Mouse (Mus musculus): ENCODE results near the gene Erc2. TPM values are rescaled to one million over a fixed set of nuclear protein-coding genes. Genes with fewer than 3 reads are reported as not detected.
"Not testable (repeated sequence)": the region's sequence is repeated elsewhere in the genome, so short reads cannot be mapped to it uniquely, and the experiment has no call there.

Gene Erc2
- 1.3 and 1.9 TPM in 2 replicates for polyA plus RNA-seq (2015; fragmentation: Nextera tagmentation; extraction: Ambion mirVana)

DNA sequence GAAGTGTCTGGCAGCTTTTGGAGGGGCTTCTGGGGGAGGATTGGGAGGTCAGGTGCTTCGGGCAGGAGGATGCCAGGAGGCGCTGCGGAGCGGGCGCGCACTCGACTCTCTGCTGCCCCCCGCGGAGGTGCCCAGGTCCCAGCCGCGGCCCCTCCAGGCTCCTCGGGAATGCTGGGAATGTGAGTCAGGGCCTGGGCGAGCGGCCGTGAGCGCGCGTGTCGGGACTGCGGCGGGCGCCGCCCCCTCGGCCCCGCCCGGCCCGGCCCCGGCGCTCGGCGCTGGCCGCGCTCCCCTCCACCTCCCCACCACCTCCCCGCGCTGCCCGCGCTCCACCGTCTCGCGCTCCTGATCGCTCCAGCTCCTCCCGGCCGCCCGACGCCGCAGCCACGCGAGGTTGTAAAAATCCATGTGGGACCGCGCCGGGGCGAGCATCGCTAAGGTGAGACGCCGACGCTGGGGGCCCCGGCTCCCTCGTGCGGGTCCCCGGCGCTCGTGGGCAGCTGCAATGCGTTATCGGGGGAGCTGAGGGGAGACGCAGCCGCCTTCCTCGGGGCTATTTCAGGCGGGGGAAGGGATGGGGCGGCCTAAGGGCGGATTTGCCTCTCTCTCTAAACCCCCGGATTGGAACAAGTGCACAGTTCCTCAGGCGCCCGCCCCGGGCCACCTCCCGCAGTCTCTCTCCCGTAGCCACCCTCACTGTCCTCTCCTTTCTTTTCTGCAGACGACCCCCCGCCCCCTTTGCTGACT is at the start of gene Erc2:
TSS of gene Erc2 (plus strand) at position 253 of the 747 bp plus-strand sequence.
- WGBS (ENCODE audit: insufficient replicate concordance), result 1% methylated on average over 77 of the region's 78 CpGs
- H3K36me3 ChIP-seq (replicated peaks), result no peaks in the 10 kb centered on the region
- peak within 1 kb of the TSS; percentile 51 for H3K4me3 ChIP-seq (replicated peaks)
- no peak within 1 kb of the TSS; the same call in 1 of the 2 replicates for H3K9ac ChIP-seq
- H3K27ac ChIP-seq (replicated peaks), result no peak within 1 kb of the TSS
- 0 out of 2 replicates have a peak, but pooled peaks cover 3% of the 10 kb centered on the region for H3K4me1 ChIP-seq (replicated peaks)
- peaks cover 40% of the 10 kb centered on the region for H3K27me3 ChIP-seq
- peak; percentile 61; the same call in 1 of the 2 replicates for ATAC-seq (ENCODE audit: insufficient read depth)
- no peaks in the 10 kb centered on the region for H3K9me3 ChIP-seq (replicated peaks)
- peak within 1 kb of the TSS; percentile 64 for H3K4me2 ChIP-seq

DNA sequence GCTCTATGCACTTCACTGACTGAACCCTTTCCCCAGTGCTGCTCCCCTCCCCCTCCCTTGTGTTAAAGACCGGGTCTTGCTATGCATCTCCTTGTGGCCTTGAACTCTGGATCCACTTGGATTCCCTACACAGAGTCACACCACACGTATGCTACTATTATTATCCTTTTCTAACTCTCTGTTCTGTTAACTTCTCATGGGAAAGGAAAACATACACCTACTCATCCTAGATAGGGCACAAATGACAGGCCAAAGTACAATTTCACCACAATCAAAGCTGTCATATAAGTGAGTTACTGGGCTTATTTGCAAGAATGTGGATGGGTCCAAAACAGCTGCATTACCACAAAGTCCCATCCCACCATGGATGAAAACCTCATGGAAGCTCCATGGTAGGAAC is 43.8 kb upstream of the Erc2 start:
- Histone ChIP-seq H3K27me3 (no peaks in the 10 kb centered on the region), H3K27ac (replicated peaks) (no peak overlapping the region), H3K4me2 (no peak overlapping the region), H3K9ac (no peak overlapping the region), H3K4me1 (replicated peaks) (no peaks in the 10 kb centered on the region), H3K4me3 (replicated peaks) (no peak overlapping the region), H3K36me3 (replicated peaks) (no peaks in the 10 kb centered on the region), H3K9me3 (replicated peaks) (no peaks in the 10 kb centered on the region)
- no peak for ATAC-seq (ENCODE audit: insufficient read depth)
- WGBS (ENCODE audit: insufficient replicate concordance), result 51% methylated on average over 2 of the region's 2 CpGs

DNA sequence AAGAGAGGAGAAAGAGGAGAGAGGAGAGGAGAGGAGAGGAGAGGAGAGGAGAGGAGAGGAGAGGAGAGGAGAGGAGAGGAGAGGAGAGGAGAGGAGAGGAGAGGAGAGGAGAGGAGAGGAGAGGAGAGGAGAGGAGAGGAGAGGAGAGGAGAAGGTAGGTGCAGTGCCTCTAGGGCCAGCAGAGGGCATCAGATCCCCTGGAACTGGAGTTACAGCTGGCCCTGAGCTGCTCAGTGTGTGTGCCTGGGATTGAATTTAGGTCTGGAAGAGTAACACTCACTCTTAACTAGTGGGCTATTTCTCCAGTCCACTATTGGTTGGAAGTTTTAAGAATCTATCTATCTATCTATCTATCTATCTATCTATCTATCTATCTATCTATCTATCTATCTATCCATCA is 32.6 kb upstream of the Erc2 start:
- not testable (repeated sequence) for H3K4me2 ChIP-seq; H3K36me3 ChIP-seq (replicated peaks); H3K9me3 ChIP-seq (replicated peaks); H3K27ac ChIP-seq (replicated peaks); H3K4me1 ChIP-seq (replicated peaks); H3K4me3 ChIP-seq (replicated peaks); H3K9ac ChIP-seq; H3K27me3 ChIP-seq; ATAC-seq (ENCODE audit: insufficient read depth)

DNA sequence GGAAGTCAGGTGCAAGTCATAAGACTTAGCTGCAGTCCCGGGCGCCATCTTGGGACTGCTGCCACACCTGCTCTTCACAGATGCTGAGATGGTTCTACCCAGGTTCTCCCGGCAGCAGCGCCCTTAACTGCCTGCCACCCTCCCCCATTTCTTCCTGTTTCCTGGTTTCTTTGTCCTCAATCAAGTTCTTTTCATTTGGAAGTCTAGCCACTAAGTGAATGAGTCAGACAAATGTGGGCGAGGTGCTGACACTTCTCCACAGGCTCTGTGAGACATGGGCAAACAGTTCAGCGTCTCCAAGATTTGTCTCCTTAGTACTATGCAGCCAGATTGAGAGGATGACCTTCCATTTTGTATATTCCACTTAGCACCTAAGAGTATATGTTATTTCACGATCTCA is 30.1 kb upstream of the Erc2 start:
- Histone ChIP-seq H3K9ac (no peak overlapping the region), H3K36me3 (replicated peaks) (no peaks in the 10 kb centered on the region), H3K4me3 (replicated peaks) (no peak overlapping the region), H3K4me2 (no peak overlapping the region), H3K9me3 (replicated peaks) (no peaks in the 10 kb centered on the region), H3K27ac (replicated peaks) (no peak overlapping the region), H3K27me3 (no peaks in the 10 kb centered on the region), H3K4me1 (replicated peaks) (no peaks in the 10 kb centered on the region)
- WGBS (ENCODE audit: insufficient replicate concordance), result 60% methylated on average over 7 of the region's 7 CpGs
- no peak for ATAC-seq (ENCODE audit: insufficient read depth)

DNA sequence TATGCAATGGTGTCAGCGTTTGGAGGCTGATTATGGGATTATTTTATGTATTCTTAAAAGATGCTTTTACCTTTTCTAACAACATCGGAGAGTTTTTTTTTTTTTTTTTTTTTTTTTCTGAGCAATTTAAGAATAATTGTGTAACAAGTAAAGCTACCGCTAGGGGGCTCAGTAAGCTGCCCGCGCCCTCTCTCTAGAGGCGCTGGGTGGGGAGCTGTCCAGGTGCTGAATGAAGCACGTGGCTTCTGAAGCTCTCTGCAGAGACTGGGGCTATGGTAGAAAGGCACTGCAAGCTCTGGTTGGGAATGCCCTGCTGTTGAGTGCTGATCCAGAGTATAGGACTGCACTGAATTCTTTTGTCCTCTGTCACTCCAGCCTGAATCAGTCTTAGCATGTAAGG is 26.0 kb upstream of the Erc2 start:
- 3% methylated on average over 7 of the region's 7 CpGs for WGBS (ENCODE audit: insufficient replicate concordance)
- Histone ChIP-seq H3K4me2 (no peak overlapping the region), H3K36me3 (replicated peaks) (no peaks in the 10 kb centered on the region), H3K4me3 (replicated peaks) (no peak overlapping the region), H3K9me3 (replicated peaks) (no peaks in the 10 kb centered on the region), H3K27ac (replicated peaks) (no peak overlapping the region), H3K4me1 (replicated peaks) (no peaks in the 10 kb centered on the region), H3K9ac (no peak overlapping the region), H3K27me3 (no peaks in the 10 kb centered on the region)
- no peak for ATAC-seq (ENCODE audit: insufficient read depth)

DNA sequence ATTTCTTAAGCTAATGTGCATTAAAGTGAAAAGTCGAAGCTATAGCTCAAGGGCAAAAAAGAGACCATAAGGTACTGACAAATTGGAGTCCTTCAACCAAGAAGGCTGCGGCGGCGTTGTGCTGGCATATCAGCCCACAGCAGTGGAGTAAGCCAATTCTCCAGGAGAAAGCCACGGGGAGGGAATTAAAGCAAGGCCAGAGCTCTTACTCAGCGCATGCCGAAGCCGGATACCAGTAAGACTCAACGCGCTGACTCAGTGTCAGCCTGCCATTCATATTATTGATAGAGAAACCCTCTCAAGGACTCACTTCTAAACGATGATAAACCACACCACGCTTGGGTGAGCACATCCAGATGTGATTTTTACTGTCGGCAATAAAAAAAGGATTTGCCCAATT is 20.1 kb upstream of the Erc2 start:
- Histone ChIP-seq H3K4me1 (replicated peaks) (no peaks in the 10 kb centered on the region), H3K9ac (no peak overlapping the region), H3K27ac (replicated peaks) (no peak overlapping the region), H3K4me2 (no peak overlapping the region), H3K9me3 (replicated peaks) (no peaks in the 10 kb centered on the region), H3K4me3 (replicated peaks) (no peak overlapping the region), H3K36me3 (replicated peaks) (no peaks in the 10 kb centered on the region), H3K27me3 (no peaks in the 10 kb centered on the region)
- no peak for ATAC-seq (ENCODE audit: insufficient read depth)
- 69% methylated on average over 13 of the region's 13 CpGs for WGBS (ENCODE audit: insufficient replicate concordance)

DNA sequence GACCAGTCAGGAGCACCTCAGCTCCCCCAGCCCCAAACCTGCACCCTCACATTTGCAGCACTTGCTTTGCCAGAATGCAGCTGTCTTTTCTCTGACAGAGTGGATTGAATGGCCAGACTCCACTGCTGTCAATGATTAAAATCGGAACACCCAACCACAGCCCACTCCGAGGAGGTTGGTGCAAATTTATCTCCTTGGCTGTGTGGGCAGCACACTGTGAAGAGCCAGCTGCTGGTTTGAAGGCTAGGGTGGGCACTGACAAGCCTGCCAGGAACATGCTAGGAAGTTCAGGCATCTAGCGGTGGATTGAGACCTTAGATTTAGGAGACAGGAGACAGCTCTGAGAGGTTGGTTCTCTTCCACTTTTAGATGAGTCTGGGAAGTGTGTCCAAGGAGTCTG is 14.8 kb upstream of the Erc2 start:
- Histone ChIP-seq H3K4me2 (no peak overlapping the region), H3K9ac (no peak overlapping the region), H3K27ac (replicated peaks) (no peak overlapping the region), H3K36me3 (replicated peaks) (no peaks in the 10 kb centered on the region), H3K4me1 (replicated peaks) (no peaks in the 10 kb centered on the region), H3K9me3 (replicated peaks) (no peaks in the 10 kb centered on the region), H3K27me3 (no peaks in the 10 kb centered on the region), H3K4me3 (replicated peaks) (no peak overlapping the region)
- ATAC-seq (ENCODE audit: insufficient read depth), result no peak
- 57% methylated on average over 3 of the region's 3 CpGs for WGBS (ENCODE audit: insufficient replicate concordance)

DNA sequence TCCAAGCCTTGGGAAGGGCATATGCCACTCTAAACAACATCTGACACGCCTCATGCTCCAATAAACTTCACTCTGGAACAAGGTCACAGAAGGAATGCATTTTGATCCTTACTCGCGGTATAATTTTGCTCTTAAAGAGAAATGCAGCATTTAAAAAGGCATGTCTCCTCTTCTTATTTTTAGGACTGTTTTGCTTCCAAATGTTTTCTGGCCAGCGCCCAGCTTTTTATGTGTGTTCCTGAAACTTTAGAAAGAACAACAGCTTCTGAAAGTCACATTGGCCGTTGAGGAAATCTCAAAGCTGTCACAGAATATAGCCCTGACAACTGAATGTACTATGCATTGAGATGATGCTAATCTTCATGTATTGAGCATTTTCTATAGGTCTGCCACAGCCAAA is 8.5 kb upstream of the Erc2 start:
- ATAC-seq (ENCODE audit: insufficient read depth), result no peak
- Histone ChIP-seq H3K4me1 (replicated peaks) (no peaks in the 10 kb centered on the region), H3K4me3 (replicated peaks) (no peak overlapping the region), H3K9ac (no peak overlapping the region), H3K9me3 (replicated peaks) (no peaks in the 10 kb centered on the region), H3K27ac (replicated peaks) (no peak overlapping the region), H3K27me3 (no peaks in the 10 kb centered on the region), H3K36me3 (replicated peaks) (no peaks in the 10 kb centered on the region), H3K4me2 (no peak overlapping the region)
- 59% methylated on average over 5 of the region's 5 CpGs for WGBS (ENCODE audit: insufficient replicate concordance)

DNA sequence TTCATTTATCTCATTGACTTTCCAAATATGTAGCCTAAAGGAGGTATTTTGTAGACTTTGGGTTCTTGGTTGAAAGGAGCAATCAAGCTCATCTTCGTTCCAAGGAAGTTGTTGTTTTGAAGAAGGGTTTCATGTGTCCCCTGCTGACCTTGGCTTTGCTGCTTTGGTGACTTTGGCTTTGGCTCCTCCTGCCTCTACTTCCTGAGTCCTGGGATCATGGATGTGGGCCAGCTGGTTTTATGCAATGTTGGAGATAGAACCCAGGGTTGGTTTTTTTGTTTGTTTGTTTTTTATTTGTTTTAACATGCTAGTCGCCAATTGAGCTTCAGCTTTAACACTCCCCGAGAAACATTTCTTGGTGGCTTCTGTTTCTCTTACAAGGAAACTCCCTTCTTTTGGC is 4.9 kb upstream of the Erc2 start:
- Histone ChIP-seq H3K4me1 (replicated peaks) (no peaks in the 10 kb centered on the region), H3K9me3 (replicated peaks) (no peaks in the 10 kb centered on the region), H3K4me2 (no peak overlapping the region), H3K27ac (replicated peaks) (no peak overlapping the region), H3K9ac (no peak overlapping the region), H3K36me3 (replicated peaks) (no peaks in the 10 kb centered on the region), H3K27me3 (peaks cover 17% of the 10 kb centered on the region), H3K4me3 (replicated peaks) (no peak overlapping the region)
- WGBS (ENCODE audit: insufficient replicate concordance), result 55% methylated on average over 3 of the region's 3 CpGs
- no peak for ATAC-seq (ENCODE audit: insufficient read depth)

DNA sequence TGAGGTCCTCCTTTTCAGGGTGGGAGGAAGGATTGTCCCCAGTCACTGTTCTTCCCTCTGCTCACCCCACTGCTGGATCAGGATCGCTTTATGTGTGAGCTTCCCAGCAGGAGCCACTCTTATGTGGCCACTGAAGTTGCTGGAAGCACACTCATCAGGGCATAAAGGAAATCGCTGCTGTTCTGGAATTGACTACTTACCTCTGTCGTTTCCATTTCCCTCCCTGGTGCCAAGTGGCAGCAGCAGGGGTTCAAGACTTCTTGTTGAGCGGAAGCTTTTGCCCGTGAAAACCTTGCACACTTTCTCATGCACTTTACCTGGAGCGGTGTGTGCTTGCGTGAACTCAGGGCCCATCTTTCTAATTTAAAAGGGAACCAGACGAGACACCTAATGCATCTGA is 652 bp upstream of the Erc2 start:
- H3K4me1 ChIP-seq (replicated peaks), result 0 out of 2 replicates have a peak, but pooled peaks cover 3% of the 10 kb centered on the region
- no peak overlapping the region for H3K4me3 ChIP-seq (replicated peaks)
- WGBS (ENCODE audit: insufficient replicate concordance), result 41% methylated on average over 8 of the region's 8 CpGs
- ATAC-seq (ENCODE audit: insufficient read depth), result no peak
- H3K36me3 ChIP-seq (replicated peaks), result no peaks in the 10 kb centered on the region
- H3K9ac ChIP-seq, result no peak overlapping the region
- no peak overlapping the region for H3K27ac ChIP-seq (replicated peaks)
- peaks cover 40% of the 10 kb centered on the region for H3K27me3 ChIP-seq
- H3K4me2 ChIP-seq, result no peak overlapping the region
- no peaks in the 10 kb centered on the region for H3K9me3 ChIP-seq (replicated peaks)

DNA sequence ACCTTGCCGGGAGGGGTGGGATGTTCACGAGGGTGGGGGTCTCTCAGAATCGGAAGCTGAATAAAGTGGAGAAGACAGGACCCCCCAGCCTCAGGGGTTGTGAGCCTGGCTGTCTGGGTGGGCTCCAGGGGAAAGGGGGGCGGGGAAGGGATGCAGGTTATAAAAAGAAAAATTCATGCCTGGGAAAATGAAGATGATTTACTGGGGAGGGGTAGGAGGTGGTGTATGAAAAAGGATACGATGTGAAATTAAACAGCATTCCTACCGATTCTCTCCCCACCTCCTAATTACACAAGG is 643 bp downstream of the Erc2 start:
- peaks cover 40% of the 10 kb centered on the region for H3K27me3 ChIP-seq
- H3K36me3 ChIP-seq (replicated peaks), result no peaks in the 10 kb centered on the region
- ATAC-seq (ENCODE audit: insufficient read depth), result no peak
- WGBS (ENCODE audit: insufficient replicate concordance), result 4% methylated on average over 6 of the region's 6 CpGs
- no peak overlapping the region for H3K9ac ChIP-seq
- H3K27ac ChIP-seq (replicated peaks), result no peak overlapping the region
- no peaks in the 10 kb centered on the region for H3K9me3 ChIP-seq (replicated peaks)
- 0 out of 2 replicates have a peak, but pooled peaks cover 3% of the 10 kb centered on the region for H3K4me1 ChIP-seq (replicated peaks)
- peak overlapping the region; percentile 51 for H3K4me3 ChIP-seq (replicated peaks)
- H3K4me2 ChIP-seq, result peak overlapping the region; percentile 64

DNA sequence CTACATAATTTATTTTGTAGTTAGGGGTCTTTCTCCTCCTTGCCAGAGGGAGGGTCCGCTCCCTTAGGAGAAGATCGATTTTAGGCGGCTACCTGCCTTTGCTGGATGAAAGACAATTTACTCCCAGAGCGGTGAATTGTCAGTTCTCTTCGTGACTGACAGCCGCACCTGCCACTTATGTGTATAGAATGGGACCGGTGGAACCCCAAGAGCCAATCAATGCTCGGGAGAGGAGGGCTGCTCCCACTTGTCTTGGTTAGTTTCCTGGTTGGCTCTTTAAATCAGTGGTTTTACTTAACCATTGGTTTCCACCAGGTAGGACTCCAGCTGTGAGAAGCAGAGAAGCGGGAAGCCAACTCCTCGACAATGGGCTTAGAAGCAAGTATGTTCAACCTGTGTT is 1.1 kb downstream of the Erc2 start:
- Histone ChIP-seq H3K27ac (replicated peaks) (no peak overlapping the region), H3K27me3 (peaks cover 40% of the 10 kb centered on the region), H3K4me2 (peak overlapping the region; percentile 64), H3K9ac (no peak overlapping the region), H3K9me3 (replicated peaks) (no peaks in the 10 kb centered on the region), H3K36me3 (replicated peaks) (no peaks in the 10 kb centered on the region), H3K4me1 (replicated peaks) (0 out of 2 replicates have a peak, but pooled peaks cover 3% of the 10 kb centered on the region), H3K4me3 (replicated peaks) (peak overlapping the region; percentile 51)
- 9% methylated on average over 10 of the region's 10 CpGs for WGBS (ENCODE audit: insufficient replicate concordance)
- no peak for ATAC-seq (ENCODE audit: insufficient read depth)

All from liver, embryonic 15.5 days (tissue).